Mouse (Mus musculus) forelimb bud, embryonic 11.5 days (tissue): ENCODE results near the gene Dlgap4.

Experiments
- DNase-seq: peaks from one replicate; pipeline ENCODE4 v3.0.0-alpha.2; 2012; ENCODE audit warnings: low read depth, low spot score

Gene Dlgap4

GRCm38 (mm10) chr2:156658751-156659150 is 45.2 kb downstream of the Dlgap4 start:
- no peak for DNase-seq

DNA sequence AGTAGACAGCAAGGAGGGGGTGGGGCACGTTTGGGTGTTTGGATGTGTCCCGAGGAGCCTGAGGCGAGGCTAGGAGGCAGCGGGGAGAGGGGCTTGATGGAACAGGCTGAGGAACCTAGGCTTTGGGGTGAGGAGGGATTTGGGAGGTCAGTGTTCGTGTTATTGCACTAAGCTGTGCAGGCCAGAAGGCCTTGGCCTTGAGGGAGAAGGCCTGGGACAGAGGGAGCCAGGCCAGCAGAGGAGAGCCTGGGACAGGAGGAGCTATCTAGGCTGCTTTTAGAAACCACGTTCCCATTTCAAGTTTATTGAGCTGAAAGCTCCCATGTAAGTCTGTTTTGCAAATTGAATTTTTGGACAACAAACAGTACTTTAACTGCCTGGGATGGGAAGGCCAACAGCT is 46.5 kb downstream of the Dlgap4 start:
- no peak for DNase-seq

DNA sequence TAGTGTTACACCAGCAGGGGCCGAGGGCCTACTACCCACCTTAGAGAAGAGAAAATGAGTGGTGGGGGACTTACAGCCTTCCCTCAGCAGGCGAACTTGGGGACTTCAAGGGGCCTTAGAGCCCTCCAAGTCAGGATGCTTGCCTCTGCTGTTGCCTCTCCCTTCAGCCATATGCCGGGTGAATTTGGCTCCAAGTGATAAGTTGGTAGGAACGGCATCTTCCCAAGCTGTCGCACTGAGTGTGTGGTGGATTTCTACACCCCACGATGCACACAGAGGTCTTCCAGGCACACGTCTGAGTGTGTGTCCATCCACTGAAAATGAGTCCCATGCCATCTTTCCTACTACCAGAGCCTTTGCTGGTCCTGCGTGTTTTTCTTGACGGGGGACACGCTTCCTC is 49.7 kb downstream of the Dlgap4 start:
- no peak for DNase-seq

DNA sequence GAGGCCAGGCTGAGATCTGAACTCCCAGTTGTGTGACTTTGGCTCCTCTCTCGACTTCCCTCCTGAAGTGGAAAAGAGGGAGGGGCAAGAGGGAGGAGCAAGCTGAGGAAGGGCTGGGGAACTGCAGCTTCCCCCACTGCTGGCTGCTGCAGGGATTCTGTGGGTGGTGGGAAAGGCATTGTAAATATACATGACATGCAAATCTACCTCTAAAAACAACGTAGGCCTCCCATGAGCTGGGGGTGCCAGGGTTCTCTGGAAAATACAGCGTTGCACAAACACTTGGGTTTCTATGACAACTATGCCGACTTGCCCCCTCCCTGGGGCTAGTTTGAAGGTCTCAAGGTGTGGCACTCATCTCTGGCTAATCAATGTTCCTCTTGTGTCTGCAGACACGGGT is 50.9 kb downstream of the Dlgap4 start:
- DNase-seq = no peak

GRCm38 (mm10) chr2:156664993-156665518 is 51.6 kb downstream of the Dlgap4 start:
- DNase-seq = no peak

- DNase-seq = no peak
These were observed 52.2 kb downstream of the Dlgap4 start for GRCm38 (mm10) chr2:156665620-156666196.

DNA sequence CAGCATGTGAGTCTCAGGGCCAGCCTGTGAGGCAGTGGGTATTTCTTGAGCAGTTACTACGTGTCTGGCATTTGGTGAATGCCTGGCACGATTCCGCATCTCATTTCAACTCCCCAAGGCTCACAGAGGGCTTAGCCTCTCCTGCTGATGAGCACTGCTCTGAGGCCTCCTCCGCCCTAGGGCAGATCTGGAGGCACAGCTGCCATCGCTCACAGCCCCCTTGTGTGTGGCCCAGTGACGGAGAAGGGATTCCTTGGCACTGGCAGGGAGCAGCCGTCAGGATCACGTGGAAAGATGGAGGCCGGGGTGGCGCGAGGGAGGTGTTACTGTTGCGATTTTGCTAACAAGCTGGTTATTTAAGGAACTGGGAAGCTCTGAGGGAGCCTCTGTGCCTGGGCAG is 52.7 kb downstream of the Dlgap4 start:
- no peak for DNase-seq

- no peak for DNase-seq
These were observed 53.8 kb downstream of the Dlgap4 start for GRCm38 (mm10) chr2:156667290-156667689.

GRCm38 (mm10) chr2:156668625-156669024 is 55.1 kb downstream of the Dlgap4 start:
- no peak for DNase-seq

GRCm38 (mm10) chr2:156673307-156673706 is 59.8 kb downstream of the Dlgap4 start:
- DNase-seq = no peak

GRCm38 (mm10) chr2:156673881-156674669 is 60.6 kb downstream of the Dlgap4 start:
- DNase-seq = no peak

DNA sequence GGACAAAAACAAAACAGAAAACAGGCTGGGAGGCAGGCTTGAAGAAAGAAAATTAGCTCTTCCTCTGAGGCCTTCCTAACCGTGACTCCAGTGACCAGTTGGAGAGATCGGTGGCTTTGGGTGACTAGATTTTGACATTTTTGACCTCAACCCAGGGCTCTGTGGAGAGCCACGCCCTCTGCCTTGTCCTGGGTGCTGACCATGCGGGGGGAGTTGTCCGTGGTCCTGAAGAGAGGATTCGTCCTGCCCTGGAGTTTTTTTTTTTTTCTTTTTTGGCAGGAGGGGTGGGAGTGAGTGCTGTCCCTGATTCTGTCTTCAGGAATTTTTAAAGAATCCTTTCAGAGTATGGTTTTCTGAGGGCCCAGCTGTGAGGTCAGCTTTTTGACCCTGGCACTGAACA is 63.4 kb downstream of the Dlgap4 start:
- DNase-seq = peak; percentile 51

GRCm38 (mm10) chr2:156678112-156678511 is 64.6 kb downstream of the Dlgap4 start:
- DNase-seq = no peak

DNA sequence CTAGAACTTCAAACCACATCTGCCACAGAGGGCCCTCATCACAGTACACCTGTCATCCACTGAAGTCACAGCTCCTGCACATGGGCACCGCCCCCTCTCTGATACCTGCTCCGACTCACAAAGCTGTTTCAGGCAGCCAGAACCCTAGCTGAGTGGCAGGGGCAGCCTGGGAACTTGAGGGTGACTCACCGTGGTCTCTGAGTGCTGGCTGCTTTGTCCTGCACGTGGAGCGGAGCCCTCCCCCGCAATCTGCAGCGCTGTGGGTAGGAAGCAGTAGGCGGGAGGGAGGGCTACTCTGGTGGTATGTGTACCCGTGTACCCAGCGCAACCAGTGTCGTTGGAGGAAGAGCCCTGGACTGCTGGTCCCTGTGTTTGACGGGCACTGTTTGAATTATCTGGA is 69.5 kb downstream of the Dlgap4 start:
- no peak for DNase-seq

- DNase-seq = no peak
These were observed 72.5 kb downstream of the Dlgap4 start for GRCm38 (mm10) chr2:156685999-156686398.

- DNase-seq = no peak
These were observed 73.2 kb downstream of the Dlgap4 start for GRCm38 (mm10) chr2:156686754-156687153.

DNA sequence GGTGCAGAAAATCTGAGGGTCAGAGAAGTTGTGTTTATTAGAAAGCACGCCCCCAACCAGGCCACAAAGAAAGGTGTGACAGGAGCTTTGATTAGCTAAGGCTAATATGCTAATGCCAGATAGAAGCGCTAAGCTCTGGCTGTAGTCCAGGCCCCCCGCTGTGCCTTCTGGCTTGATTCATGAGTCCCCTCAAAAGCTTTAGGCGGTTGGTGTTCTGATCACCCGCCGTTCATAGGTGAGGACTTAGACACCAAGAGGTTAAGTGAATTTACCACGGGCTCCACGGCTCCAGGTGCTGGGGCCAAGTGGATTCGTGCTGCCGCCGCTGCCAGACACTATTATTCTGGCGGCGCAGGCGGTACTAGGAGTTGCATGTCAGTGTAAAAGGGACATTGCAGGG is 75.1 kb downstream of the Dlgap4 start:
- DNase-seq = no peak

DNA sequence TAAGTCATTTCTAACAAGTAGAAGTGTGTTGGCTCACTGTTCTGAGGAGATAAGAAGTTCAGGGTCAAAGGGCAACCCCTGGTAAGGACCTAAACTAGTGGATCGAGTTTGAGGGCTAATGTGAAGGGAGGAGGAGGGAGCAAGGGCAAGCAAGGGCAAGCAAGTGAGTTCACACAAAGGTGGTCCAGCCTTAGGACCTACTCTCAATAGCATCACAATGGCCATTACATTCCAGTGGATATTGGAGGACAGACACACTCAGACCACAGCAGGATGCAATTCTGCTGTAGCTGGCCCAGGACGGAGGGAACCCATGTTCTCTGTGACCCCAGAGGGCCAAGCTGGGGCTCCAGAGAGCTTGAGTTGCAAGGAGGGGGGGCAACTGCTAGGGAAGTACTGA is 77.3 kb downstream of the Dlgap4 start:
- DNase-seq = no peak

GRCm38 (mm10) chr2:156691746-156692145 is 78.2 kb downstream of the Dlgap4 start:
- DNase-seq = no peak

- no peak for DNase-seq
These were observed 79.8 kb downstream of the Dlgap4 start for GRCm38 (mm10) chr2:156693241-156693807.

GRCm38 (mm10) chr2:156697261-156697660 is 83.8 kb downstream of the Dlgap4 start:
- no peak for DNase-seq

DNA sequence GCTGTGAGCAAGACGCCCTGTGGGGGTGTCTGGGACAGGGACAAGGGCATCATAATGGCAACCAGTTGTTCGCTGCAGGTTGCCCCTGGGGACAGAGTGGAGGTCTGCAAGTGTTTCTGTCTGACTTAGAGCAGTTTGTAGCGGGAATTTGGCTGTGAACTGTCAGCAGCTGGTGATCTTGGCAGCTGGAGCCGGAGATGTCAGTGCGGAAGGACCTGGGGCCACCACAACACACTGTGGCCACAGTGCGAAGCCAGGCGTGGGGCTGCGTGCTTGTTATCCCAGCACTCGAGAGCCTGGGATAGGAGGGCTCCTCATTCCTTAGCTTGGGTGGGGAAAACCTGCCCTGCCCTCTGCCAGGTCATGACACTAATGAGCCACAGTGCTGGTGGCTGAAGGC is 84.7 kb downstream of the Dlgap4 start:
- no peak for DNase-seq

- peak; percentile 83 for DNase-seq
These were observed 92.0 kb downstream of the Dlgap4 start for GRCm38 (mm10) chr2:156705473-156705872.
